Mouse (Mus musculus): ENCODE measurements around the gene Ddx55. TPM values are rescaled to one million over a fixed set of nuclear protein-coding genes. Genes with fewer than 3 reads are reported as not detected.

The Ddx55 gene
- polyA plus RNA-seq (2012; rRNA removed), result 6.4 and 7.7 TPM in 2 replicates

GRCm38 (mm10) chr5:124552558-124553307, at the start of gene Ddx55:
Gene Ddx55 (plus strand): TSS chr5:124552864.

GRCm38 (mm10) chr5:124530655-124531582, 21.7 kb upstream of the Ddx55 start, which contains the start of gene Rilpl1:
Gene Rilpl1 (minus strand): TSS chr5:124531391.

GRCm38 (mm10) chr5:124540383-124540786, 12.3 kb upstream of the Ddx55 start, which contains the start of gene Tmed2:
Gene Tmed2 (plus strand): TSS chr5:124540695.

GRCm38 (mm10) chr5:124578633-124579317, 26.1 kb downstream of the Ddx55 start, which contains the start of the genes Eif2b1 and Gtf2h3:
Gene Eif2b1 (minus strand): TSS chr5:124579131.
Gene Gtf2h3 (plus strand): TSS chr5:124579140.

Other genes starting within 250 kb of the Ddx55 start
- gene Mphosph9, start 224.9 kb upstream of the Ddx55 start, polyA plus RNA-seq (2012; rRNA removed), result 3.8 and 4.2 TPM in 2 replicates
- 3.9 and 4.3 TPM in 2 replicates for gene 2810006K23Rik, start 224.8 kb upstream of the Ddx55 start, polyA plus RNA-seq (2012; rRNA removed)
- 91.6 and 99.7 TPM in 2 replicates for gene Cdk2ap1, start 189.8 kb upstream of the Ddx55 start, polyA plus RNA-seq (2012; rRNA removed)
- 13.6 and 17.1 TPM in 2 replicates for gene Sbno1, start 126.9 kb upstream of the Ddx55 start, polyA plus RNA-seq (2012; rRNA removed)
- 60.2 and 61.7 TPM in 2 replicates for gene Kmt5a, start 112.9 kb upstream of the Ddx55 start, polyA plus RNA-seq (2012; rRNA removed)
- gene Rilpl2, start 74.5 kb upstream of the Ddx55 start, polyA plus RNA-seq (2012; rRNA removed), result 8.3 and 9.2 TPM in 2 replicates
- 7.9 and 8.2 TPM in 2 replicates for gene Snrnp35, start 69.7 kb upstream of the Ddx55 start, polyA plus RNA-seq (2012; rRNA removed)
- gene Rilpl1, start 21.5 kb upstream of the Ddx55 start, polyA plus RNA-seq (2012; rRNA removed), result 1.3 and 1.4 TPM in 2 replicates
- gene Tmed2, start 12.2 kb upstream of the Ddx55 start, polyA plus RNA-seq (2012; rRNA removed), result 116 and 144 TPM in 2 replicates
- gene Eif2b1, start 26.3 kb downstream of the Ddx55 start, polyA plus RNA-seq (2012; rRNA removed), result 23.9 and 27.6 TPM in 2 replicates
- 19.2 and 22.8 TPM in 2 replicates for gene Gtf2h3, start 26.3 kb downstream of the Ddx55 start, polyA plus RNA-seq (2012; rRNA removed)
- 5.3 and 6.2 TPM in 2 replicates for gene Atp6v0a2, start 75.7 kb downstream of the Ddx55 start, polyA plus RNA-seq (2012; rRNA removed)
- gene Dnah10, start 172.2 kb downstream of the Ddx55 start, polyA plus RNA-seq (2012; rRNA removed), result 0.01 and 0.02 TPM in 2 replicates